Mouse (Mus musculus): ENCODE results near the gene Chmp3.
A peak's percentile ranks its signal among the peaks of the same experiment; 100 is the strongest.

Gene Chmp3

DNA sequence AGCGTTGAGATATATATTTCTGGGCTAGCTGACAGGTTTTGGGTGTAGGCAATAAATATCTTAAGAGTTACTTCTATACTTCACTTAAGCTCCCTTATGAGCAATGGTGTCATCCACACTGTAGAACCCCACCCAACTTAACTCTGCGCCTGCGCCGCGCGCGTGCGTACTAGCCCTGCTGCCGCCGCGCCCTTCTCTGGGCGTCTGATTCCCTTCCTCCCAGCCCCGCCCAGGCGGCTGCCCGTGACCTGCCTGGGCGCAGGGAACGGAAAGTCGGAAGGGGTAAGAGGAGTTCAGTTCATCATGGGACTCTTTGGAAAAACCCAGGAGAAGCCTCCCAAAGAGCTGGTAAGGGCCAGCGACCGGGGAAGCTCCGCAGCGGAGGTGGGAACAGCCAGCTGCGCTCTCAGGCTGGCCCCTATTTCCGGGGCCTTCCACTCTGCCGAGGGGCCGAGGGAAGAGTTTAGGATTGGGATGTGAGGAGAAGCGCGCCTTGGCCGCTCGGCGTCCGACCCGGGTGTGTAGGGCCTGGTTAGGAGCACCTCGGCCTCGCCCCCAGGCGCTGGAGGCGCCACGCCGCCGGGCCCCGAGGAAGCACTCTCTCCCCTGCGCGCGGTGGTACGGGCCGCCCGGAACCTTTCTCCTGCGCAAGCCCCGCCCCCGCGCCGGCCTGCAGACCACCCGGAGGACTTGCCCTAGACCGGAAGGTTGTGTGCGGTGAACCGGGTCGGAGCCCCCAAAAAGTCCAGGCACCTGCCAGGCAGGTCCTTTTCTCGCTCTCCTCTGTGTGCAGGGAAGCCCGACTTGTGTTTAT, at the start of gene Chmp3:
TSS of gene Chmp3 (plus strand) at position 112 of the 814 bp plus-strand sequence.
- peak; percentile 97 for DNase-seq

DNA sequence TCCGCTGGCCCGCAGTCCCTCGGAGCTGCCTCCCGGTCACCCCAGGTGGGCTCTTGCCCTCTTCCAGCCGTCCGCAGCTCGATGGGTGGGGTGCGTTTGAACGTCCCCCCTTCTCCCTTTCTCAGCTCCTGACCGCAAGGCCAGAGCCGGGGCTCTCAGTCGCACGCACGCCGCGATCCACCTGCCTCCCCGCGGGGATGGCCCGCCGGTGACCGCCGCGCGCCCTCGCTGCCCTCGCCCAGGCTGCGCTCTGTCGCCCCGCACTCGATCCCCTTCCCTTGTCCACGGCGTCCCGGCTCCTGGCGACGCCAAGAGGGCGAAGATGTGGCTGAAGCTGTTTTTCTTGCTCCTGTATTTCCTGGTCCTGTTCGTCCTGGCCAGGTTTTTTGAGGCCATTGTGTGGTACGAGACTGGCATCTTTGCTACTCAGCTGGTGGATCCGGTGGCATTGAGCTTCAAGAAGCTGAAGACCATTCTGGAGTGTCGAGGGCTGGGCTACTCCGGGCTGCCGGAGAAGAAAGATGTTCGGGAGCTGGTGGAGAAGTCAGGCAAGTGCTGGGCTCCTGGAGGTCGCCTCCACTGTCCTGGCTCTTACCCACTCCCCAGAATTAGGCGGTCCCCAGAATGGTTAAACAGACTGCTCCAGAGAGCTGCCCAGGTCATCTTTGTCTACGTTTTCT, 49.1 kb upstream of the Chmp3 start:
- DNase-seq, result peak; percentile 41

DNA sequence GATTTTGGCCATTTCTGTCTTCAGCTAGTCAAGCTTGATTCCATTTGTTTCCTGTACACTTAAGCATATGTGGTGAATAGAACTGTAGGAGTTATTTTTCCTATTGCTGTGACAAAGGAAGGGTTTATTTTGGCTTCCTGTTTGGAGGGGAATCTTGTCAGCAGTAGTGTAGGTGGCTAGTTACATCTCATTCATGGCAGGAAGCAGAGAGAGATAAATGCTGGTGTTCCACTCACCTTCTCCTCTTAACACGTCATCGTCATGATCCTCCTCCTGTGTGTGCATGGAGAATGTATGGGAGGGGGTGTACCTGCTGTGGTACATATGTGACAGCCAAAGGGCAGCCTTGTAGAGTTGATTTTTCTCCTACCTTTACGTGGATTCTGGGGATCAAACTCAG, 43.0 kb upstream of the Chmp3 start:
- no peak for DNase-seq

DNA sequence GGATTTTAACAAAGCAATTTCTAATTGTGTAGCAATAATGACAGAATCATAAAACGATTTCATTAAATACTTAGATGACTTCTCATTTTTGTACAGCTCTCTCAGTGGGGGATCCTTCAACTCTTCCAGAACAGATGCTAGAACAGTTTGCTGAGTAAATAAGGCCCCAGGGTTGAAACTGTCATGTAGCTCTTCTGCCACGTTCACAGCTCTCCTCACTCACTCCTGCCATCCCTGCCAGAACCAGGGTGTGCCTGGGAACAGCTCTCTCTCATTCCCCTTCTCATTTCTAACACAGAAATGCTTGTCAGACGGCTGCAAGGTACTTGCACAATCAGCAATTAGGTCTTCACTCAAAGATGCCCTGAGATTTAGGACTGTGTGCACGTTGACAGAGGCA, 40.6 kb upstream of the Chmp3 start:
- DNase-seq, result no peak

DNA sequence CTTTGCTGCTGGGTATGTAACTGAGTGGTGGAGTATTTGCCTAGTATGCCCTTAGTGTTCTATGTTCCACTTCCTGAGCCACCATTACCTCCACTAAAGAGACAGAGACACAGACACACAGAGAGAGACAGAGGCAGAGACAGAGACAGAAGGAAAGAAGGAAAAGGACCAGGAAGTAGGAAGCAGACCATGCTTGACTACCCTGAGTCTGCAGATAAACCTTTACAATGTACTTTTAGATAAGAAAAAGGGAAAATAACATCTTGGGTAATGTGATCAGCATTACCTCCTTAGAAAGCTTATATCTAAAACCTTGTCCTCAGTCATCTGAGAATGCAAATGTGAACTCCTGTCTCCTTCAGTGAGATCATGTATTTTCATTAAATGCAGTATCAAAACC, 39.9 kb upstream of the Chmp3 start:
- no peak for DNase-seq

DNA sequence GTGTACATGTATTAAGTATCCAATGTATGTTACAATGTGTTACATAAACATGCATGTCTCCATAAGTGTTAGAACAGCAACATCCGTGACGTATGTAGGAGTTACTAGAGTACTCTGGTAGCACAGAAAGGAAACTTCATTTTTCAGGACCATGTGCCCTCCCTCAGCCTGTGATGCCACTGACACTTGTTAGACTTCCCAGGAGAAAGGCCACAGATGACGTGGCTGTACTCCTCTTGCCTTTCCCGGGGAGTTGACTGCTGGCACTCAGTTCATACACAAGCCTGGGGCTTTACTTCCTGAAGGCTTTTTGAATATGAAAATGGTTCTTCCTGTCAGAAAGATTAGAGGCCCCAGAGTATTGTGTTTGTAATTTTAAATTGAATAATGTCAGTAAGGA, 39.5 kb upstream of the Chmp3 start:
- peak; percentile 51 for DNase-seq

DNA sequence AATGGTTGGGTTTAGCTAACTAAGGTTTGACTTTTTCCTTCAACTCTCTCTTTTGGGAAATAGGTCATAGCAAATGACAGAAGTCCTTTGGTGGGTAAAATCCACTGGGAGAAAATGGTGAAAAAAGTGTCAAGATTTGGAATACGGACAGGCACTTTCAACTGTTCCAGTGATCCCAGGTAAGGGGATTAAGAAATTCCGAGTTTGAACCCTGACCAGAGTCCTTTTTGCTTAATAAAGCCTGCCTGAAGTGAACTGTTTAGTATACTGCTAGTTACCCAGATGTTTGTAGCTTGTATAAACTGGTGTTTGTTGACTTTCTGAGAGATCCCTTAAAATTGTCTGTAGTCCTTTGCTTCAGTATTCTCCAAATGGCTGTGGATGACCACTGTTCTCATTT, 37.9 kb upstream of the Chmp3 start:
- no peak for DNase-seq

DNA sequence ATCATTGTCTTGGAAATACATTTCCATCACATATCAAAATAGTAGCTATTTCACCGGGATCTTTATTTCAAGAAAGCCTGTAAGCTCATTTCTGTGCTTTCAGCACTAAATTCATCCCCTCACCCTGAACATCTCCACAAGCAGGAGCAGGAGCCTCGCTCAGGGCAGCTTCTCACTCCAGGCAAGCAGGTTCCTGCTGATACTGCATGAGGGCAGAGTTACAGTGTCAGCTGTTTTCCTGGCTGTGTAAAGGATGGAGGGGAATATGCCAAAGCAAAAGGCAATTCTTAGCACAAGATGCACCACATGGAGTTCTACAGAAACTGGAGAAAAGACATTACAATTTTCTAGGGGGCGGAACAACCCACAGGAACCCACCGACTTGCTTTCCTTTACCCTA, 24.1 kb upstream of the Chmp3 start:
- DNase-seq, result no peak

DNA sequence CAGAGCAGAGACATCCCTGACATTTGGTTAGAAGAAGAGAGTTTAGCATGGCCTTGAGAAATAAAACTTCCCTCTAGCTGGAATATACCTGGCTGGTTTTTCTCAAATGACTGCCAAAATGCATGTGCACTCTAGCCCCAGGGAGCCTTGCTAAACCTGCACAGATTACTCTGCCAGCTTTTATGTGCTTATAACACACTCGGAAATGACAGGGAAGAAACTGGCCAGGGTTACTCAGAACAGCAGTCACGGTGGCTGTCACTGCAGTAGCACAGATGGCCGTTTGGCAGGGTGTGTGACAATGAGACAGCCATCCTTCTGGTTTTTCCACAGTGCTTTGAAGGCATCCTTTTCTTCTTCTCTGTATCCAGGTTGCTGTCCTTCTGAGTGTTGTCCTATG, 18.0 kb upstream of the Chmp3 start:
- DNase-seq, result no peak

DNA sequence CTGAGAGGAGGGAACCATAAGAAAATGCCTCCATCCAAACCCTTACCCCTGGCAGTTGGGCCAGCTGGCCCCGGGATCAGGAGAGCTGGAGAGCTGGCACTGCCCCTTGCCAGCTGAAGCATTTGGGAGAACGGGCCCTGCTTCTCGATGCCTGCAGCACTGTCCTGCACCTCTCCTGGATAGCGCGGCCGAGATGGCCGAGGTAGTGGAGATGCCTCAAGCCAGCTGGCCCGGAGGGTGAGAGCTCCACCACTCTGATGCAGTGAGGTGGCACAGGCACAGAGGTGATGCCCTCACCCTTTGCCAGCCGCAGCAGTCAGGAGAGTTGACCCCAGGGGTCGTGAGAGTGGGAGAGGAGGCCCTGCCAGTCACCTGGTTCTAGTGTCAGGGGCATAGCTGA, 16.5 kb upstream of the Chmp3 start:
- no peak for DNase-seq

DNA sequence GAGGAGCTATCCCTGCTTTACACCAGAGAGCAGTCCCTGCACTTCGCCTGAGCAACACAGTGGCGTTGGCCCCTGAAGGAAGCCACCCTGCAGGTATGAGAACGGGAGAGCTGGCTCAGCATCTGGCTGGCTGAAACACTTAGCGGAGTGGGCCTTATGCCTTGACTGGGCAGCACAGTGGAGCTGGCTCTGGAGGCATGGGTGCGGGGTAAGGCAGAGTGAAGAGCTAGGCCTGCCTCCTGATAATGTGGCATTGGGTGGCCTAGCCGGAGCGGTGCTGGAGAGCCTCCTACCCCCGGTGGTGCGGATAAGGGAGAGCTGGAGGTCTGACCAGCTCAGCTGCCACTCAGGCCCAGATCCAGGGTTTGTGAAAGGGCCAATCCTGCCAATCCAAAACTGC, 15.8 kb upstream of the Chmp3 start:
- no peak for DNase-seq

DNA sequence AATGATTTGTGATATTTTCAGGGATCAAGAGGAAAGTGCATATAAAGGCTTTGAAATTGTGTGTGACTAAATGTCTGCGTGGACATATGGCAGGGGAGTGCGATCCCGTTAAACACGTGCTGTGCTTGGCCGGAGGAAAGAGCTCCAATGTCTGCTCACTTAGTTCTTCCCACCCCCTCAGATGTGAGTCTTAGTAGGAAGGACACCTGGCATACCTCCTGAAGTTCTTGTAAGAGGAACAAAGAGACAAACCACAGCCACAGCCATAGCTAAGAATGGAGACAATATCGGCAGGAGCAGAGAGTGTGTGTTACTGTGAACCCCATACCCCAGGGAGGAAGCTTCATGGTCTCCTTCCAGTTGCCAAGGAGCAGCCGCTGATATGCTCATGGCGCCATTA, 13.4 kb upstream of the Chmp3 start:
- no peak for DNase-seq

DNA sequence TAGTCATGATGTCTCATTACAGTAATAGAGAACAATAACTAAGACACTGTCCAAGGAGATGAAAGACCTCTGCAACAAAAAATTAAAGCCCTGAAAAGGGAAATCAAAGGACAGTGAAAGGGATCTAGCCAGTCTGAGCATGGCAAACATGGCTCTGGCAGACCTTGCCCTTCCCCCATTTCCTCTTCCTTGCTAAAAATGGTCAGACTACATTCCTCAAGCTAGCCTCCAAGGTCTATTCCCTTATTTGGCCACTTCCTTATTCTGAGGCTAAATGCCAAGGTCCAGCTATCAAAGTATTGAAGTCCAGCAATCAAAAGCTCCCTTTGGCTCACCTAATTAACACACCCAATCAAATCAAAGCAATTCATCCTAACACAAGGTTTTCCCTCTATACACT, 6.3 kb upstream of the Chmp3 start:
- peak; percentile 34 for DNase-seq

DNA sequence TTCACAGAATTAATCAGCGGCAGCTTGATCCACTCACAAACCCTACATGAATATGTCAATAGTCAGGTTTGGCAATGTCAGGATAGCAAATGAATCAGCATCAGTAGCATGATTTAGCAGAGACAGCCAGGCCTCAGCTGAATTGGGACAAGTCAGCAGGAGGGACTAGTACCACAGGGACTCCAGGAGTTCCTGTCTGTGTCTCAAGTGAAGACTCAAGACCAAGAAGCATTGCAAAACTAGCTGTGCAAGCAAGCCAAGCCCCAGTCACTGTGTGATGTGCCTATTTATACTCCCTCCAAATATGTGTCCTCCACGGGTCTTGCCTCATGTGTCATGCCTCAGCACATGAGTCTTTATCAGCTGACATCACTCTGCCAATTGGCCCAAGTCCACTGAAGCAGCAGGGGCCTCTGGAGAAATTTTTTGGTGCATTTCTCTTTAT, 11.9 kb downstream of the Chmp3 start:
- peak; percentile 45 for DNase-seq

DNA sequence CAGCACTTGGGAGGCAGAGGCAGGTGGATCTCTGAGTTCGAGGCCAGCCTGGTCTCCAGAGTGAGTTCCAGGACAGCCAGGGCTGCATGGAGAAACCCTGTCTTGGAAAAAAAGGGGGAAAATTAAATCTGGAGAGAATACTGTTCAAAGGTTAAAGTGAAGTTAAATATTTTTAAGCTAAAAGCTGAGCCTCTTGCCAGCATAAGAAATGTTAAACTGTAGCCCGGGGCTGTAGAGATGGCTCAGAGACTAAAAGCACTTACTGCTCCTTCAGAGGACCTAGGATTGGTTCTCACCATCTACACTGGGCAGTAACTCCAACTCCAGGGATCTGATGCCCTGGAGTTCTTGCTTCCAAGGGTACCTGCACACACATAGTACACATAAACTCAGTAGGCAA, 13.2 kb downstream of the Chmp3 start:
- DNase-seq, result no peak

DNA sequence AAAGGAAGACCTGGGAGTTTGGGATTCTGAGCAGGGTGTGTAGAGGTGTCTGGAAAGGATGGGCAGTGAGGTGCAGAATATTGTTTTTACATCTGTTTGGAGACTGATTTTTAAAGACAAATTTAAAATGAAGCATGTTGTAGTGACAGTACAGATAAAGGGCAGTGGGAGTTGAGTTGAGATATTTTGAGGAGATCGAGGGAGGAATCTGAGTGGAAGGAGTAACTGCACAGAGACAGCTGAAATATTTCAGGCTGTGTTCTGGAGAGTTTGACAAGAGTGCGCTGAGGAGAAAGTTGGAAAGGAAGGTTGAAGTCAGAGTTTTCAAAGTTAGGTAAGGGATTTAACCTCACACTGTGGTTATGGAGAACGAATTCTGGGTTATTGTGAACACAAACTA, 25.0 kb downstream of the Chmp3 start:
- no peak for DNase-seq

DNA sequence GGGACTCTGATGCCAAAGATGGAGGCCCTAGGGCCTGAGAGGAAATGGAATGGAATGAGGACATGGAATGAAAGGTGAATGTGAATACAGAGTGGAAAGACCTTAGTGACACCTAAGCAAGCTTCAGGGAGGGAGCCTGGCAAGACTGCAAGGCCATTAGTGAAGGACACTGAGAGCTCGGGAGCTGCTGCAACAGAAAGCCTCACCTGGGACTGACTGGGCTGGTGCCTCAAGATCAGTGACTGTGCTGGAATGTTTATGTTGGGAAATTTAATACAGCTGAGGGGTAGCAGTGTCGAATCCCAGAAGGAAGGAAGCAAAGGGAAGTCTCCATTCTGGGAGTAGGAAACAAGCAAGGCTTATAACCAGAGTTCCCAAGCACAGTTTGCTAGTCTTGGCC, 25.4 kb downstream of the Chmp3 start:
- DNase-seq, result no peak

DNA sequence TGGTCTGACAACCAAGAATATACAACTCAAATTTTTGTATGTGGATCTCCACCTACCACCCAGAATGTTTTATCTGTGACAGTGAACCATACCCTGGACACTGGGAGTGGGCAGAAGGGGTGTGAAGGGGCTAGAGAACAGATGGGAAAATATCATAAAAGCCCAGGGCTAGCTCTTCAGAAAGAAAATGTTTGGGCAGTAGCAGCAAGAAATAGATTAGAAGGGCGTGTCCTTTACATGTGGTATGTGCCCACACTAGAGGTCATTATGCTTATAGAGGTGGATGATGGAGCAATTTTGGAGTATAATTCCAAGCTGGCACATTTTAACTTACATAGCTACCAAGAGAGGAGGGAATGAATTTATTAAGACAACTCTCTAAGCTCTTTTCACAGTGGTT, 31.8 kb downstream of the Chmp3 start:
- DNase-seq, result no peak

DNA sequence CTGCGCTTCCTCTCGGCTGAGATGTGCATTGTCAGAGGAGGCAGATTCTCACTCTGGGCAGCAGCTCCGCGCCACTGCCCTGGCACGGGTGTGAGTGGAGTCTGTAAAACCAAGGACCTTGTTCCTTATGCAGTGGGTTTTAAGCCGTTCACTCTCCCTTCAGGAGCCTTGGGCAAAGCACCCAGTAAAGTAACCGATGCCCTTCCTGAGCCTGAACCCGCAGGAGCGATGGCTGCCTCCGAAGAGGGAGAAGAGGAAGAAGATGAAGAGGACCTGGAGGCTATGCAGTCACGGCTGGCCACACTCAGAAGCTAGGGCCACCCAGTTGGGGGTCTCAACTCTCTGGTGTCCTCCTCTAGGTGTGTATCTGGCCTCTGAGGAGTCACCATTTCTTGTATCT, 35.9 kb downstream of the Chmp3 start:
- DNase-seq, result no peak

DNA sequence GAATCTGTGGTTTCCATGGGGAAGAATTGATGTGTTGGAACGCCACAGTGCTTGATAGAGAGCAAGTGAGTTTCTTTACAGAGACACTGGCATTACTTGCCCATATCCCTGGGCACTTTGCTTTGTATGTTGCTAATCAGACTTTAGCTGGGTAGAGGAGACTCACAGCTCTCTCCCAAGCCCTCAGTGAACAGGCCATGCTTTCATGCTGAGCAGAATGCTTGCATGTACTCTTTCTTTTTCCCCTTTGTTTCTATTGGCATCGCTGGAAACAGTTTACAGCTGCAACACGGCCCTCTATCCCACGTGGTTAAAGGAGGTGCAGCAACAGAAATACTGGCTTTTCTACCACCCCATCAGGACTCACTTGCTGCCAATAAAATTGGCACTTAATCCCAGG, 39.6 kb downstream of the Chmp3 start:
- no peak for DNase-seq

DNA sequence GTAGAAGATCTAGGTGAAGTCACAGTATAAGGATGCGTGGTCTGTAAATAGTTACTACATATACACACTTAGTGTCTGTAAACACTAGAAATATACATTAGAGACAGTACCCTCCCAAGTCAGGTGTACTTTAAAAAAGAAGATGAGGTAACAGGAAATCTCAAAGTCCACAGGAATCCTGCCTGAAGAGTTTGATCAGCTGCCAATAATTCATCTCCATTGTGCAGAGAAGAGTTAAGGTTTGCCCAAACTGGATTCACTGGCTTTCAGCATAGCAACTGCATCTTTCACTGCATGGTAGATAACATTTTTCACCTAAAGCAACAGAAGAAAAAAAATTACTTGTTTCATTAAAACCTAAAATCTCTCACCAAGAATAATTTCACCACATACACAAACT, 45.8 kb downstream of the Chmp3 start:
- no peak for DNase-seq

DNA sequence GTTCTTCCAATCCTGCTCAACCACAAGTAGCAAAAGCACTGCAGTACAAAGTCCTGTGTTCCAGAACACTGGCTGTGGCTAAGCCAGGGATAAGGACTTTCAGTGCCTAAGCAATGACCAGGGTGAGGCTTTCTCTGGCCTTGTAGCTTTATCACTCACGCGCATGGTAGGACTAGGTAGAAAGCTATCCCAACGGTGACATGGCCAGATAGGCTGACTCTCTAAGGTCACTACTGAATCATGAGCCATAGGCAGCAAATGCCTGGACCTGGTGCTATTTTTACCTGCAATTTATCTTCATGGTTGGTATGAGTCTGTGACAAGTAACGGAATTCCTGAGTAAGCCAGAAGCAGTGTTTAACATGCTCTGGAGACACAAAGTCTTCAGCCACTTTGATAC, 46.6 kb downstream of the Chmp3 start:
- DNase-seq, result no peak

DNA sequence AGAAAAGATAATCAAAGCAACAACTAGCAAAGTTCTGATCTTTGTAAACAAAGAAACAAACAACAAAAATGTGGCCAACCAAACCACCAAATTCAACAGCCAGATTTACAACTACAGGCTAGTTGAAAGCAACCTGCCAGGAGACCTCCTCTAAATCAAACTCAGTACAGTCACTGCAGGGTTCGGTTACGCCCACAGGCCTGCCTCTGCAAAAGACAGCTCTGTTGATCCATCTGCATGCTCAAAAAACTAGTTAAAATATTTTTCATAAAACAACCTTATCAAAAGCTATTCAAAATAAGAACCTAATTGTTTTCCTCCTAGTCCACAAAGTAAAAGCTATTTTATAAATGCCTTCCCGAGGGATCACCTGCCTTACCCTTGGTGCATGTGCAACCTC, 64.2 kb downstream of the Chmp3 start:
- no peak for DNase-seq

DNA sequence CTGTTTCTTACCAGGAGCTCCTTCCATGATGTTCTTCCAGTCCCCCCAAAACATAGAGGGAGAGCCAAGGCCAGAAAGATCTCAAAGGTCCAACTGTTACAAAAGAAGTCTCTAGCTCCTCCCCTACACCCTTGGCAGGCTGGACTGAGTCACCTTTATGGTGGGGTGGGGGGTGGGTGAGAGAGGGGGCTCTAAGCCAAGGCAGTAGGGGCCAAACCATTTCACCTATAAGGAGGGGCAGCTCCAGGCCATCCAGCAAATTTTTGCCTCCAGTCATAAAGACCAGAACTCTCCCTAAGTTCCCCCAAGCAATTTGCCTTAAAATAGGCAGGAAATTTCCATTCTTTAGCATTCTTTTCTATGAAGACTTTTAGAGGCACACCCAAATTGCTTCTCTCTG, 65.4 kb downstream of the Chmp3 start:
- DNase-seq, result no peak

DNA sequence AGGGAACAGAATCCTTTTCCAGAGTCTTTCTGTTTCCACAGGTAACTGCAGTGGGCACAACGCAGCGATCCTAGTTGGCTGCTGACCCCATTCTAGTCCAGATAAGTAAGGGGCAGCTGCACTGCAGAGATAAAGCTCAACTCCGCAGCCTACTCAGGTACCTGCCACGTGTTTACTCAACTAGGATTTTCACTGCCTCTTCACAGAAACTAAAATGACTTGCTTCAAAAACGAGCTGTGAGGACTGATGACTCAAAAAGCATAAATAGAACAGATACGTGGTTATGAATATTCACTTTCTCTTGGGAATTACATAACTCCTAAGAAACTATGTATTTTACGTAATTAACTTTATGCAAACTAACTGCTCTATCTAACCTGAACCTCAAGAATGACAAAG, 66.4 kb downstream of the Chmp3 start:
- no peak for DNase-seq

Data from lung, postnatal 36 days (tissue).